Mouse (Mus musculus): Measurements from ENCODE around the gene Higd1b.

DNA sequence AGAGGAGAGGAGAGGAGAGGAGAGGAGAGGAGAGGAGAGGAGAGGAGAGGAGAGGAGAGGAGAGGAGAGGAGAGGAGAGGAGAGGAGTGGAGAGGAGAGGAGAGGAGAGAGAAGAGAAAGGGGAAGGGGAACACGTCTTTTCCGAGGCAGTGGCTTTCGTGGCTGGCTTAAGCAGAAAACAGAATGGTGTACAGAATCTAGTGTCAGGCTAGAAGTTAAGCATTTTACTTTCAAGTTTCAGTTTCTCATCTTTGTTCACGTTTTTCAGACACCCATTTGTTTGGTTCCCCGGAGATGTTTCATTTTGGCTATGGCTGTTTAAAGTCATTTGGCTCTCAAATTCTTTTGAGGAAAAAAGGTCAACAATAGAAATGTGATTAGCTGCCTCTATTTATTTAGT lies 27.4 kb upstream of the Higd1b start:
- TF ChIP-seq CTCF (IDR thresholded peaks at IDR 0.05; ENCODE audit: borderline replicate concordance, extremely low read depth, insufficient read depth, insufficient read length) (no peak), POLR2A (IDR thresholded peaks at IDR 0.05; ENCODE audit: borderline replicate concordance, extremely low read depth, insufficient read depth, insufficient read length, poor library complexity, severe bottlenecking) (no peak)
